In genomic region chr11:58658596-58658995, GRCm38 (mm10) we compare ENCODE assay signal across 24 mouse cellular contexts. TPM values are rescaled to one million over a fixed set of nuclear protein-coding genes. Genes with fewer than 3 reads are reported as not detected.
"Had no signal": no experiment of that assay in that cellular context is flagged by ENCODE, and none has a peak within 500 bp of the region (broad histone marks: within the 10 kb centered on the region; RNA-seq: fewer than 3 reads in every experiment).

TSS of gene Olfr322 (plus strand) at chr11:58658782.

- DNase-seq: retina, postnatal 1 day; right cerebral cortex, adult 18-20 months; right cerebral cortex, postnatal 14 days; right cerebral cortex, postnatal 25 days; right cerebral cortex, postnatal 4 days; spleen, adult 18-20 months; thymus, adult 18-20 months; thymus, adult 2 months; thymus, postnatal 14 days; thymus, postnatal 25 days; thymus, postnatal 36 days; thymus, postnatal 4 days had no signal

- H3K27ac ChIP-seq: neural tube, embryonic 13.5 days; neural tube, embryonic 15.5 days; stomach, embryonic 15.5 days; stomach, postnatal 0 days had no signal

- H3K4me3 ChIP-seq: neural tube, embryonic 13.5 days; neural tube, embryonic 15.5 days; stomach, embryonic 15.5 days had no signal

- H3K36me3 ChIP-seq: neural tube, embryonic 13.5 days; neural tube, embryonic 15.5 days; stomach, embryonic 15.5 days had no signal

- H3K4me1 ChIP-seq: neural tube, embryonic 13.5 days; neural tube, embryonic 15.5 days; stomach, embryonic 15.5 days had no signal

- H3K9me3 ChIP-seq: neural tube, embryonic 13.5 days; neural tube, embryonic 15.5 days; stomach, embryonic 15.5 days had no signal

- H3K27me3 ChIP-seq: neural tube, embryonic 13.5 days; neural tube, embryonic 15.5 days; stomach, embryonic 15.5 days had no signal

RNA-seq across cellular contexts. Expression of gene Olfr322, which starts in this region (rescaled TPM):
- total RNA-seq: neutrophil, adult 5-6 weeks had no signal
- polyA plus RNA-seq: neural tube, embryonic 13.5 days; neural tube, embryonic 14.5 days; neural tube, embryonic 15.5 days; small intestine, adult 2 months; stomach, embryonic 14.5 days; stomach, embryonic 15.5 days; stomach, embryonic 16.5 days; stomach, postnatal 0 days; testis, adult 2 months; thymus, postnatal 0 days; urinary bladder, adult 2 months had no signal
